Mouse (Mus musculus): ENCODE data around the gene Stat5b.

Stat5b gene

DNA sequence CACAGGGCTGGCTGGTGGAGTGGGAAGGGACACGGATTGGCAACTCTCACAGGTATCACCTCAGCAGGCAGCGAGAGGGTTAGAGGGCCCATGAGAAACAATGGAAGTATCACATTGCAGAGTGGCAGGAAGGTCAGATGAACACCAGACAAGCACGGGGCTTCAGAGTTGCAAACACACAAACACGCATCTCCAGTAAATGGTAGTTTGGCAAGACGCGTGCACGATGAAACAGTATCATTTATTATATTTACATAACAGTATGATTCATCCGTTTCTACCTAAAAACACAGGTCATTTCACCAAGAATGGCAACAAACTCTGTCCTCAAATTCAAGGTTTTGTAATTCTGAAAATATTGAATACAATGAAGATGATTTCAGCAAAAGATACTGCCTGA is 11.0 kb downstream of the Stat5b start:
- no peak for DNase-seq

DNA sequence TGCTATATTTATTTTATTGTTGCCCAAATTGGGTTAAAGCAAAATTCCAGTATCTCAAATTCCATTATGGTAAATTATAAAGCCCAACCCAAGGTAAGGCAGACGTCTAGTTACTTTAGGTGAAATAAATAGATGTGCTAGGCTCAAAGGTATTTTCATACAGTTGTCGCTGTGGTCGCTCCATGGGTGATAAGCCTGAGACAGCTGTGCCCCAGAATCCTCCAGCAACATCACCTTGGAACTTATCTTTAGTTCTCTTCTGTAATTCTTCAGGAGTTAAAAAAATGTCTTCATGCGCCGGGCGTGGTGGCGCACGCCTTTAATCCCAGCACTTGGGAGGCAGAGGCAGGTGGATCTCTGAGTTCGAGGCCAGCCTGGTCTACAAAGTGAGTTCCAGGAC is 11.6 kb downstream of the Stat5b start:
- no peak for DNase-seq

- DNase-seq: no peak
Observed at GRCm38 (mm10) chr11:100836923-100837702, 13.4 kb downstream of the Stat5b start.

DNA sequence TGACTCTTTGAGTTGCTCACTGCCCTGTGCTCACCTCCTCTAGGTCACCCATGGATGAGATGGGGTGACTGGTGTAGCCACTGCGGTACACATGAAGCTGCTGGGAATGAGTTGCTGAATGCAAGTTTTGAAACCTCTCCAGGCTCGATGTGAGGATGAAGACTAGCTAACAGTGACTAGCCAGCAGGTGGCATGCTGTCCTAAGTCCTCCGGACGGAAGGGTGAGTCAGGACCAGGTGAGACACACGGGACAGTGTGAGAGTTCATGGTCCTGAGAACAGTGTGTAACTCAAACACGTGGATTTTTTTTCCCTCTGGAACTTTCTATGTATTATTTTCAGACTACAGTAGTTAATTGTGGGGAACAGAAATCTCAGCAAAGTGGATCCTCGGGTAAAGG is 17.1 kb downstream of the Stat5b start:
- peak; percentile 49 for DNase-seq

- no peak for DNase-seq
Observed at GRCm38 (mm10) chr11:100831396-100831795, 19.1 kb downstream of the Stat5b start.

- no peak for DNase-seq
Observed at GRCm38 (mm10) chr11:100829691-100830090, 20.8 kb downstream of the Stat5b start.

DNA sequence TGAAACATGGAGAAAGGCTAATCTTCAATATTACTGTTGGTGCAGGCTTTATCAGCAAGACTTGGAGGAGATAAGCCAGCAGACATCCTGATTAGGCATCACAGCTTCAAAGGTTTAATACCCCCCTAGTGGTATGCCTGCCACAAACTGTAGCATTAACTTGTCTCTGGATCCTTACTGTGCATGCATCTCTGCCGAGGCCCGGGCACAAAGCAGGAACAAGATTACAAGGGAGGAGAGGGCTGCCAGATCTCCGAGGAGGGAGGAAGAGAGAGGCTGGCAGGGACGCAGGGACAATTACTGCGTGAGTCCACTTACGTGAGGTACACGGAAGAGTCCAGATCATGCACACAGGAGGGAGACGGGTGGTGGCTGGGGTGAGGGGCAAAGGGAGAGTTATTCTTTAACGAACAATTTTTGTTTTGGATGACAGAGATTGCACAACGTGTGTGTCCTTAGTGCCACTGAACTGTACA is 21.8 kb downstream of the Stat5b start:
- no peak for DNase-seq

DNA sequence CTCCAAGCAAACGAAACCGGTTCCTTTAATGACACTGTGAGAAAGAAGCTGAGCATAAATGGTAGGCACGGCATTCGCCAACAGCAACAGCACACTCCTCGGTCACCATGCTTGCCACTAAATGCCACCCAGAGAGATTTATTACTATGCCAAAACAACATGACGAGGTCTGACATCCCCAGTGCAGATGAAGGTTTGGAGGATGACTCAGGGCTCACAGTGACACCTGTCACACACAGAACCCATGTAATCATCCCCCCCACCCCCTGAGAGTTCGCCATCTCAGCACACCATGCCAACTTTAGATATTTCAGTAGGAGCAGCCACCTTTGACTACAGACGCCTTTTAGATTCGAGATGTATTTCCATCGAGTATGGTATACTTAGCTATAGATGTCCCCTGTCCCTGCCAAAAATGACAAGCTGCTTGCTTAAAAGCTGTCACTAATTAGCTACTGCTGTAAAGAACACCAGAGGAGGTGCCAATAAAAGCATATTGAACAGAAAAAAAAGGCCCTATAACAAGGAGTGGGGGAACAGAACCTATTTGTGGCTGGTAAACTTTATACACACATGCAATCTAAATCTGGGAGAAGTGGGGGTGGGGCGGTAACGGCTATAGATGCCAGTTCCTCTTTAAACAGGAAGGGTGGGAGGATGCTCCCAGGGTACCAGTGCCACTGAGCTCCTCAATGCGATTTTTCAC is 24.2 kb downstream of the Stat5b start:
- peak; percentile 84 for DNase-seq

GRCm38 (mm10) chr11:100825451-100825850 is 25.1 kb downstream of the Stat5b start:
- no peak for DNase-seq

- no peak for DNase-seq
Observed at GRCm38 (mm10) chr11:100824496-100824895, 26.0 kb downstream of the Stat5b start.

- DNase-seq: no peak
Observed at GRCm38 (mm10) chr11:100823543-100824313, 26.8 kb downstream of the Stat5b start.

DNA sequence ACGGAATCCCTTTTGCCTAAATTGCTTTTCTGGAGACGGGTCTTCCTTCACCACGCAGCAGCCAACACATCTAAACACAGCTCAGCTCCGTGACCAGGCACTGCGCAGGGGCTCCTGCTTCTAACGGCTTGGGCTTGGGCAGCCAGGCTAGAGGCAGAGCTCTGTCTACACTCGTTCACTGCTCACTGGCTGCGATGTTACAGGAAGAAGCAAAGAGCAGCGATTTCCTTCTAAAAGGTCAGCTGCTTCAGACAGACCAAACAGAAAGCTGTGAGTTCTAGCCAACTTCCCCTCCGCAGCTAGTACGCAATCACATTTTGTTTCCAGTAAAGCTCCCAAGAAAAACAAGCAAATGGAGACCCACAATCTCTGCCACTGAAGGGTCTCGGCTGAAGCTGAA is 28.2 kb downstream of the Stat5b start:
- DNase-seq: peak; percentile 83

- no peak for DNase-seq
Observed at GRCm38 (mm10) chr11:100821605-100822220, 28.8 kb downstream of the Stat5b start.

- DNase-seq: no peak
Observed at GRCm38 (mm10) chr11:100820047-100820446, 30.5 kb downstream of the Stat5b start.

DNA sequence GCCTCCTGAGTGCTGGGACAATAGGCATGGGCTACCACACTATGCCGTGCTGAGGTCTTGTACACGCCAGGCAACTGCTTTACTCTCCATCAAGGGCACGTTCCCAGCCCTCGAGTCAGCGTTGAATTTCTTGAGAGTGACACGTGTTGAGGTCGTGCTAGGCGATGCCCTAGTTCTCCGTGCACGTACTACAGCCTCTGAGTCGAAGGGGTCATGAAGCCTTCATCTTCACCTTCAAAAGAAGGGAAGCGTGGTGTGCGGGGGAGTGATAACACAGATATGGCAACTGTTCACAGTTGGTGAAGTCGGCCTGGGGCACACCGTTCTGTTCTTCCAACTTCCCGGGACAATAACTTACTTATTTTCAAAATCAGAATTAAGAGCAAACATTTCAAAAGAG is 30.9 kb downstream of the Stat5b start:
- no peak for DNase-seq

DNA sequence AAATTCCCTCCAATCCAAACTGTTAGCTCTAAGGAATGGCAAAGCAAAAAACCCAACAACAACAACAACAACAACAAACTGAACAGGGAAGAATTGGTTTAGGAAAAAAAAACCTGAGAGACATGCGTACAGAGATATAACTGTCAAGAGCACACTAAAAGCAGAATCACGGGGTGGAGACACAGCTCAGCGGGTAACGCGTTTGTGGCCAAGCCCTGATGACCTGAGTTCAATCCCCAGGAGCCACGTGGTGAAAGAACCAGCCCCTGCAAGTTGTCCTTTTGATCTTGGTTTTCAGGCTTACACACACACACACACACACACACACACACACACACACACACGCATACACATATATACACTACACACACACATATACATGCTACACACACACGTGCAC is 31.5 kb downstream of the Stat5b start:
- no peak for DNase-seq

- DNase-seq: no peak
Observed at GRCm38 (mm10) chr11:100818359-100819012, 32.0 kb downstream of the Stat5b start.

DNA sequence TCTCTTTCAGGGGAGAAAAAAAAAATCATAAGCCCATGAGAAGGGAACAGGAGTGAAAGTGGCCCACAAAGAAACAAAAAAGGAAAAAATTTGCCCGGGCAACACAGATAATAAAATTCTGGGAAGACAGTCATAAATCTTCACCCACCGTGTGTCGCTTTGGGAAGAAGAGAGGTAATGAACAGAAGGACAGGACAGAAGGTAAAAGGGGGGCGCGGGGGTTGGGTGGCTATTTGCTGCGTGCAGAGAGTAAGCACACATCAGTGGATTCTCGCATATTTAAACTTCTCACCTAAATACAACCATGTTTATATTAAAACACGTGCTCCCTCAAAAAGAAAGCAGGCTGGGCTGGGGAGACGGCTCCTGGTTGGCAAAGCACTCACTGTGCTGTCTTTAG is 33.2 kb downstream of the Stat5b start:
- DNase-seq: no peak

DNA sequence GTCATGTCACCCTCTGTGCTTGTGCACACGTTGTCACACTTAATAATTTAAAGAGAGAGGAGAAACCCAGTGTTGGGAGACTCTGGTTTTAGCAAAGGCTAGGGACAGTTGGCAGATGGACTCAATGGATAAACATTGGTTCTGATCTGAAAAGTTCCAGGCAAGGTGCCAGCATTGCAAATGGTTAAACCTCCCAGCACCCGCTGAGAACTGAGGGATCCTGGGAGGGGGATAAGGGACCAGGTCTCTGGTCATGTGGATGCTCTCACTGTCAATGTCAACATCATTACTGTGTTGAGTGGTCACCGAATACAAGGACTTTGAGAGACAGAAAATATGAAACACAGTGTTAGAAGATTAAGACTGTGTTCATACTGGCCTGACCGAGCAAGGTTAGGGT is 33.7 kb downstream of the Stat5b start:
- no peak for DNase-seq

- DNase-seq: no peak
Observed at GRCm38 (mm10) chr11:100816342-100816741, 34.2 kb downstream of the Stat5b start.

- peak; percentile 92 for DNase-seq
Observed at GRCm38 (mm10) chr11:100814498-100814897, 36.0 kb downstream of the Stat5b start.

DNA sequence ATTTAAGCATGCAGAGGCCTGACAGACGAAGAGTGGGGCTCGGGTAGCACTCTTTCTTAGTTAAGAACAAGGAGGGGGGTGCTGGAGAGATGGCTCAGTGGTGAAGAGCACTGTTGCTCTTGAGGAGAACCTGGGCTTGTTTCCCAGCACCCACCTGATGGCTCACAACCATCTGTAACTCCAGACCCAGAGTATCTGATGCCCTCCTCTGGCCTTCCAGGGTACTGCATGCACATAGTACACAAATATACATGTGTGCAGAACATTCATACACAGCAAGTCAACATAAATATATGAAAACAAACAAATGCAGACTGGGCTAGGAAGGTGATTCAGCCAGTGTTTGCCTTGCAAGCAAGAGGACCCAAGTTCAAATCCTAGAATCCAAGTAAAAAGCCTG is 39.4 kb downstream of the Stat5b start:
- DNase-seq: no peak

- DNase-seq: no peak
Observed at GRCm38 (mm10) chr11:100810516-100810915, 40.0 kb downstream of the Stat5b start.

Data from lung, postnatal 36 days (tissue).